Mouse (Mus musculus): ENCODE measurements around the gene 1700069L16Rik. TPM values are rescaled to one million over a fixed set of nuclear protein-coding genes. Genes with fewer than 3 reads are reported as not detected.
A peak's percentile ranks its signal among the peaks of the same experiment; 100 is the strongest.

The 1700069L16Rik gene
- polyA plus RNA-seq (2015; fragmentation: Nextera tagmentation; extraction: Ambion mirVana): not detected in 2 replicates

- peak; percentile 77 for DNase-seq (ENCODE audit: low spot score)
Measured at GRCm38 (mm10) chr5:113724446-113724845, at the start of gene 1700069L16Rik. TSS of gene 1700069L16Rik (minus strand) at chr5:113724772.

- DNase-seq (ENCODE audit: low spot score): peak; percentile 89
Measured at GRCm38 (mm10) chr5:113773664-113774063, 49.1 kb upstream of the 1700069L16Rik start.

DNA sequence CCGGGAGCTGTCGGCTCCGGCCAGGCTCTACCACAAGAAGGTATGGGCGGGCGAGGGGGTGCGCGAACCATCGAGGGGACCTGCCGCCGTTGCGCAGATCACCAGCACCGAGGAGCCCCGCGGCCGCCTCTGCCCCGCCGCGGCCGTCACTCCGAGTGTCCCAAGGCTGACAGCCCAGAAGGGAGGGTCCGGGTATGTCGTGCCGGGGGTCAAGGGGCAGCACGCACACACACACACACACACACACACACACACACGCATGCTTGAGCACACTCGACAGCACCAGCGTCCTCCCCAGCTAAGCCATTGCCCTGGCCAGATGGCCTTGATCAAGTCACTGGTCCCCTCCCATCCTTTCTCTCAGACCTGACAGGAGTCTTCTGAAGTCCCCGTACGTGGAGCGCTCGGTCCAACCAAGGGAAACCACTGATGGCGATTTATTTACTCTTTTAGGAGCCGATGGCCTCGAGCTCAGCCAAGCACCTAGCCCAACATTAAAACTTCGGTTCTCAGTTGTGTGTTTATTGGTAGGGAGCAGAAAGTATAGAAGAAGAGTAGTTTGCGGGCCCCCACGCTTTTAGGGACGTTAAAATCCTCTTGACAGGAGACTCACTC is 48.4 kb upstream of the 1700069L16Rik start:
- DNase-seq (ENCODE audit: low spot score): no peak

GRCm38 (mm10) chr5:113772450-113772895 is 47.9 kb upstream of the 1700069L16Rik start, which contains the start of the genes Sart3 and Iscu:
TSS of gene Sart3 (minus strand) at chr5:113772510.
TSS of gene Iscu (plus strand) at chr5:113772748.
- peak; percentile 96 for DNase-seq (ENCODE audit: low spot score)

GRCm38 (mm10) chr5:113771213-113772162 is 46.9 kb upstream of the 1700069L16Rik start:
- peak; percentile 91 for DNase-seq (ENCODE audit: low spot score)

GRCm38 (mm10) chr5:113768806-113769205 is 44.2 kb upstream of the 1700069L16Rik start:
- no peak for DNase-seq (ENCODE audit: low spot score)

GRCm38 (mm10) chr5:113765641-113766526 is 41.3 kb upstream of the 1700069L16Rik start:
- DNase-seq (ENCODE audit: low spot score): no peak

- DNase-seq (ENCODE audit: low spot score): no peak
Measured at GRCm38 (mm10) chr5:113764426-113764825, 39.9 kb upstream of the 1700069L16Rik start.

DNA sequence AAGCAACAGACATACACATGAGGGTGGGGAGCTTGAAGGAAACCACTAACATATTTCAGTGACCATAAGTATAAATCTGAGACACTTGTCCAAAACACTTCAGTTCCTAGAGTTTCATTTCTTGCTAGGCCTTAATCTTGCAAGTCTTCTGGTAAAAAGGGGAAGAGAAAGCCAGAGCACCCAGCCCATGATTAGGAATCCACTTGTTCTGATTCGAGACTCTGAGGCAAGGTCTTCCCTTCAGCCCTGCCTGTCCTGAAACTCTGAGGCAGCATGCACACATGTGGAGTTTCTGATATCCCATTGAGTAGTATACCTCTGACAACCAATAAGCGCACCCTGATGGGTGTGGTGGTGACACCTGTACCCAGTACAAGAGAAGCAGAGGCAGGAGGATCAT is 37.0 kb upstream of the 1700069L16Rik start:
- DNase-seq (ENCODE audit: low spot score): no peak

DNA sequence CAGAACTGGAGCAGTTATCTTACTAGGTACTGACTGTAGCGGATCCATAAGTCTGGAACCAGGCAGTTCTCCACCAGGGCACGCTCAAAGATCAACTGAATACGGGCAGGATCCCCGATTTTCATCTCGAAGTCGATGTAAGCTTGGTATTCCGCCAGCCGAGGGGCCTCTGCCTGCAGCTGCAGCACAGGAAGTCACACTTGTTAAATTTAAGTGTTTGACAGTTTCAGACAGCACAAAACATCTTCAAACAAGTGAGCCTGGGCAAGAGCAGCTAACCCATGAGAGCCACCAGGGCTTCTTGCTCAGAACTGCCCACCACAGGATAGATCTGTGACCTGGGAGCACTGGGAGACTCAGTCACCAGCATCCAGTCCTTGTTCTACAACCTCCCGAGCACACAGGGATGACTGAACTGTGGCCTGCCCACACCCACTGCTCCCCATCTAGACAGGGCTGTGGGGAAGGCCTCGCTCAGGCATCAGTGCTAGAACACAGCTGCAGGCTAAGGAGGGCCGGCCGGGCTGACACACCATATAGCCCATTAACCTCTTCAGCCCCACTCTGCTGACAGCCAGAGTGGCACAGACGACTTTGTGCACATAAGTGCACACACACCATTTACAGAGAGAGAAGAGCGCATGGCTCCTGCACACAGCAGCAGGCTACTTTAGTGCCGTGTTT is 30.9 kb upstream of the 1700069L16Rik start:
- no peak for DNase-seq (ENCODE audit: low spot score)

GRCm38 (mm10) chr5:113751521-113752157 is 27.1 kb upstream of the 1700069L16Rik start:
- DNase-seq (ENCODE audit: low spot score): no peak

DNA sequence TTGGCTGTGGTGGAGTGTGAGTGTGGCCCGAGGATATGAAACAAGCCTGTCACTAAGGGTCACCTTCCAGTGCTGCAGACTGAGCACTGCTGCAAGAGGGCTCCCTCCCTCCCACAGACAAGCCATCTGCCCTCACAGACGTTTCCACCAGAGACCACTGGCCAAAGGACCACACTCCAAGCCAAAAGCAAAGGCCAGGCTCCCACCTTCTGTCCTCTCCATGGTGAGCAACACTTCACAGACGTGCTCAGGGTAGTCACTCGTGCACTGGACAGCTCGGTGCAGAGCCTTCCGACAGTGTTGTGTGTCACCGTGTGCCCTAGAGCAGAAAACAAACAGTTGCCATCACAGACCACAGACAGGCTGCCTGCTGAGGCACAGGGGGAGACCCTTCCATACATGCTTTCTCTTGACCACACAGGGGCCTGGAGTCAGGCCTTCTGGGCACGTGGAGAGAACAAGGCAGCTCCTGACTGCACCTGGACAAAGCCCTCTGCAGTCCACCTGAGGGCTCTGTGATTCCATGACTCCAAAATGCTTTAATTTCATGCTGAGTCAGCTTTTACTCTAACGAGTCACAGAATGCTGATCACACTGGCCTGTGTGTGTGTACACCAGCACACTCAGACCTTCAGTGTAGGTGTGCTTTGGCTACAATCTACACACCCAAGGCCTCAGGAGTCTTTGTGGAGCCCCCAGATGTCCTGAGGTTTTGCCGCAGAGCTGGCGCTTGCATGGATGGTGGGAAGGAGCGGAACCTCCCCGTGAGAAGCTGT is 24.2 kb upstream of the 1700069L16Rik start:
- no peak for DNase-seq (ENCODE audit: low spot score)

- DNase-seq (ENCODE audit: low spot score): no peak
Measured at GRCm38 (mm10) chr5:113747629-113748028, 23.1 kb upstream of the 1700069L16Rik start.

DNA sequence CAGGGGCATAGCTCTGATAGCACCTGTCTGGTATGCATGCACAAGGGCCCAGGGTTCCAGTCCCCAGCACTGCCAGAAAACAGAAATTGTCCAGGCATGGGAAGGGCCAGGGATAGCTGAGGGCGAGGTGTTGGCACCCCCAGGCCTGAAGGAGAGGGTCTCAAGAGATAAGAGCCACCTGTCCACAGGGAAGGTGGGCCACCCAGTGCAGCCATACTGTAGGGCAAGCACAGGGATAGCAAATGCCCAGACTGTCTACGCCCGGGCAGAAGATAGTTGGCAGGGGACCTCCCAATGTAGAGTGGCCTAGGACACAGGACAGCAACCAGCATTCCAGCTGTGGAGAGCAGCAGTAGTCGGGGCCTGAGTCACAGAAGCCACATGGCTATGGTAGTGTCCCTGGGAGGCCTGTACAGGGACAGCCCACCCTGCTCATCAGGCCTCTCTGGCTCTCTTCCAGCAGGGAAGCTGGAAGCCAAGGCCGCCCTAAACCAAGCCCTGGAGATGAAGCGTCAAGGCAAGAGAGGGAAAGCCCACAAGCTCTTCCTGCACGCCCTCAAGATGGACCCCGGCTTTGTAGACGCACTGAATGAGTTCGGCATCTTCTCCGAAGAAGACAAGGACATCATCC is 13.2 kb upstream of the 1700069L16Rik start:
- no peak for DNase-seq (ENCODE audit: low spot score)

DNA sequence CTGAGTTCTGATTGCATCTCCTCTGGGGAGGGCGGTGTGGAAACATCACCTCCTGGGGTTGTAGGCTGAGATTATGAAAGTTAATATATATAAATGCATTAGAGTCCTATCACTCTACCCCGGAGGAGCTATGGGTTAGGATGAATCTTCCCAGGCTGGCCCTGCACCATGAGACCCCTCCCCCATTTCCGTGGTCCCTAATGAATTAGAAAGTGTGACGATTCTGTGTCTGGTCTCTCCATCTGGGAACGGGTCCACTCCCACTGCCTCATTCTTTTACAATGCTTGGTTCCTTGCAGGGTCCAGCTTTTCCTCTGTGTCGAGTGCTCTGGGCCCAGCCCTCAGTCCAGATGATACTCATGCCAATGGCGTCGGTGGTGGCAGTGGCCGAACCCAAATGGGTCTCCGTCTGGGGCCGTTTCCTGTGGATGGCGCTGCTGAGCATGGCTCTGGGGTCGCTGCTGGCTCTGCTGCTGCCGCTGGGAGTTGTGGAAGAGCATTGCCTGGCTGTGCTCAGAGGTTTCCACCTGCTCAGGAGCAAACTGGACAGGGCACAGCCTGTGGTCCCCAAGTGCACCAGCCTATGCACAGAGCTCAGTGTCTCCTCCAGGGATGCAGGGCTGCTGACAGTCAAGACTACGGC is 12.1 kb upstream of the 1700069L16Rik start:
- no peak for DNase-seq (ENCODE audit: low spot score)

GRCm38 (mm10) chr5:113736113-113736502 is 11.5 kb upstream of the 1700069L16Rik start:
- DNase-seq (ENCODE audit: low spot score): no peak

- DNase-seq (ENCODE audit: low spot score): peak; percentile 98
Measured at GRCm38 (mm10) chr5:113735345-113736112, 11.0 kb upstream of the 1700069L16Rik start, which contains the start of gene Ficd. TSS of gene Ficd (plus strand) at chr5:113735803.

DNA sequence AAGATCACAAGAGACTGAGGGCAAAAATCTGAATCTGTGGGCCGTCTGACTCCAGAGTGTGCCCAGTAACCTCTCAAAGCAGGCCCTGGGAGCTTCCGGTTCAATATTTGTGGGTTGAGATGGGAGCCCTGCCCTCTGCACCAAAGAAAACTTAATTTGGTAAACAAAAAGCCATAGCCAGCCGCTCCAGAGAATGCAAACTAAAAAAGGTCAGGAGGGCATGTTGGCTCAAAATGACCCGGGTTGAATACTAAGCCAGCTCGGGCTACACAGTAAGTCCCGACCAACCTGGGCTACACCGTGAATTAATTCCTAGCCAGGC is 10.4 kb upstream of the 1700069L16Rik start:
- DNase-seq (ENCODE audit: low spot score): no peak
